Mouse (Mus musculus) testis, adult 2 months (tissue): ENCODE results near the gene Itm2b. TPM values are rescaled to one million over a fixed set of nuclear protein-coding genes. Genes with fewer than 3 reads are reported as not detected.

Source experiments
- H3K27ac ChIP-seq: fragments of 200-500 bp; 2 replicates; pipeline ENCODE4 v1.5.1; 2012; ENCODE audit warnings: low read depth, low read length; ENCODE audit not compliant: control insufficient read depth, insufficient read depth
- H3K27me3 ChIP-seq: fragments of 200-500 bp; 2 replicates; pipeline ENCODE4 v1.6.1; 2012; ENCODE audit warnings: mild to moderate bottlenecking, low read length, moderate library complexity; ENCODE audit not compliant: control insufficient read depth, insufficient read depth
- H3K36me3 ChIP-seq: fragments of 200-500 bp; 2 replicates; pipeline ENCODE4 v1.6.1; 2012; ENCODE audit warnings: mild to moderate bottlenecking, low read length; ENCODE audit not compliant: control insufficient read depth, insufficient read depth
- H3K4me1 ChIP-seq: fragments of 200-500 bp; 2 replicates; pipeline ENCODE4 v1.6.1; 2012; ENCODE audit warnings: low read length; ENCODE audit not compliant: control insufficient read depth, insufficient read depth
- H3K4me3 ChIP-seq: fragments of 200-500 bp; 2 replicates; pipeline ENCODE4 v1.5.1; 2012; ENCODE audit warnings: low read depth, mild to moderate bottlenecking, low read length, moderate library complexity, mixed read lengths; ENCODE audit not compliant: control insufficient read depth
- CTCF ChIP-seq: fragments of 200-500 bp; IDR thresholded peaks from 2 replicates; pipeline ENCODE4 v1.5.1; 2012; ENCODE audit warnings: low read depth, mild to moderate bottlenecking, inconsistent platforms, low read length, moderate library complexity; ENCODE audit not compliant: control insufficient read depth, insufficient read depth, insufficient replicate concordance
- POLR2A ChIP-seq: fragments of 200-500 bp; IDR thresholded peaks from 2 replicates; pipeline ENCODE4 v1.6.1; 2012; ENCODE audit warnings: low read depth, mild to moderate bottlenecking, inconsistent platforms, low read length, moderate library complexity; ENCODE audit not compliant: control insufficient read depth
- polyA plus RNA-seq: library from polyadenylated mRNA; depleted of rRNA; stranded (reverse); fragments of >200 nt; gene quantifications from 2 replicates; pipeline ENCODE4 v1.2.3, GENCODE M21; 2012; rRNA removed

The Itm2b gene
- polyA plus RNA-seq, 1 experiment: 330 TPM

DNA sequence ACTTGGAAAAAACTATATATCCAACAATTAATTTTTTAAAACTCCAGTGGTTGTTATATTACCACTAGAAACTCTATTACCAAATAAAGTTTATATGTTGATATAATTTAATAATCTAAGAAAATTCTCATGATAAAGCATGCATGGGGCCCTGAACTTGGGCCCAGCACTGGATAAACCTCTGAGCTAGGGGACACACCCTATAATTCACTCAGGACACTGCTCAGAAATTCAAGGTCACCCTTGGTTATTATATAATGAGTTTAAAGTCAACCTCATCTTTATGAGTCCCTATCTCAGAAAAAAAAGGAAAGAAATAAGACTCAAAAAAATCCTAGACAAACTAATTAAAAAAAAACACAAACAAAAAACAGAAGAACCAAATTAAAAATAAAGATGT is 68.2 kb downstream of the Itm2b start:
- H3K4me3 ChIP-seq: no peak overlapping the region
- no peaks in the 10 kb centered on the region for H3K27me3 ChIP-seq
- no peaks in the 10 kb centered on the region for H3K36me3 ChIP-seq
- TF ChIP-seq CTCF: no peak
- TF ChIP-seq POLR2A: no peak
- H3K4me1 ChIP-seq: no peaks in the 10 kb centered on the region
- H3K27ac ChIP-seq: no peak overlapping the region

GRCm38 (mm10) chr14:73313864-73314263 is 71.2 kb downstream of the Itm2b start:
- Histone ChIP-seq H3K36me3 (no peaks in the 10 kb centered on the region), H3K4me1 (no peaks in the 10 kb centered on the region), H3K27ac (no peak overlapping the region), H3K27me3 (no peaks in the 10 kb centered on the region), H3K4me3 (no peak overlapping the region)
- no peak for TF ChIP-seq CTCF
- no peak for TF ChIP-seq POLR2A

DNA sequence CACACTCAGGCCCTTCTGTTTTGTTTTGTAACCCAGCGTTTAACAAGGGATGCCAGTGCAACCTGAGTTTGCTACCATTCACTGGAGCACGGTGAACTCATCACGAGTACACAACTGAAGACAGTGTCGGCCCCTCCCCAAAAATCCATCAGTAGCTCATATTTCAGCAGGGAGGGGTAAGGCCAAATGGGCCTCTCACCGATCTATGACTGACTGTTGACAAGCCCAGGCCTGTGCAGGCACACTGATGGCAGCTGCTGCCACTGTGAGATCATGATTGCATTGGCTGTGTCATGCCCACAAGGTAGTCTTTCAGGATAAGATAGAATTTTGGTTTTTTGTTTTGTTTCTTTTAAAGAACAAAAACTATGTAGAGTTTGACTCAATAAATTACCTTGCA is 71.7 kb downstream of the Itm2b start:
- TF ChIP-seq POLR2A: no peak
- TF ChIP-seq CTCF: no peak
- no peaks in the 10 kb centered on the region for H3K36me3 ChIP-seq
- H3K4me1 ChIP-seq: no peaks in the 10 kb centered on the region
- no peak overlapping the region for H3K4me3 ChIP-seq
- no peaks in the 10 kb centered on the region for H3K27me3 ChIP-seq
- H3K27ac ChIP-seq: no peak overlapping the region

- Histone ChIP-seq H3K4me1 (no peaks in the 10 kb centered on the region), H3K4me3 (no peak overlapping the region), H3K27me3 (no peaks in the 10 kb centered on the region), H3K36me3 (no peaks in the 10 kb centered on the region), H3K27ac (no peak overlapping the region)
- TF ChIP-seq CTCF (no peak), POLR2A (no peak)
These were observed 72.2 kb downstream of the Itm2b start for GRCm38 (mm10) chr14:73312909-73313308.

Other genes starting within 250 kb of the Itm2b start
- gene Lpar6, start 147.4 kb downstream of the Itm2b start, polyA plus RNA-seq: 0.29 and 0.30 TPM in 2 replicates
- gene Rb1, start 59.5 kb downstream of the Itm2b start, polyA plus RNA-seq: 5.1 and 6.4 TPM in 2 replicates
- gene Med4, start 124.7 kb upstream of the Itm2b start, polyA plus RNA-seq: 19.5 and 24.5 TPM in 2 replicates
- 126 and 143 TPM in 2 replicates for gene Sucla2, start 140.0 kb upstream of the Itm2b start, polyA plus RNA-seq
- 1.6 and 1.7 TPM in 2 replicates for gene Nudt15, start 163.0 kb upstream of the Itm2b start, polyA plus RNA-seq